Mouse (Mus musculus) E14TG2a.4 (cell line): Measurements from ENCODE around the gene Slc6a5.

Experiments
- CTCF ChIP-seq: conservative IDR thresholded peaks from 2 replicates; pipeline ENCODE4 v1.5.1; 2014; ENCODE audit warnings: low read length
- NANOG ChIP-seq: IDR thresholded peaks from 2 replicates; pipeline ENCODE4 v1.6.1; 2014; ENCODE audit warnings: borderline replicate concordance, low read length, mixed read lengths
- POU5F1 ChIP-seq: IDR thresholded peaks from 2 replicates; pipeline ENCODE4 v1.6.1; 2014; ENCODE audit warnings: low read length, borderline replicate concordance

GRCm38 (mm10) chr7:49954834-49955233 lies 44.9 kb downstream of the Slc6a5 start:
- TF ChIP-seq CTCF, result no peak
- TF ChIP-seq NANOG, result no peak
- TF ChIP-seq POU5F1, result no peak
